Mouse (Mus musculus) adrenal gland, postnatal 10 days (tissue): ENCODE results near the gene Fgfr2. TPM values are rescaled to one million over a fixed set of nuclear protein-coding genes. Genes with fewer than 3 reads are reported as not detected.

Source experiments
- DNase-seq: peaks from one replicate; pipeline ENCODE4 v3.0.0; 2021; ENCODE audit warnings: mixed read lengths
- total RNA-seq, 2 experiments: library from RNA; stranded (reverse); gene quantifications; 2 replicates each; pipeline ENCODE4 v1.2.3; 2021

The Fgfr2 gene
- total RNA-seq, 2 experiments from 2014 or later: 128 to 169 TPM

DNA sequence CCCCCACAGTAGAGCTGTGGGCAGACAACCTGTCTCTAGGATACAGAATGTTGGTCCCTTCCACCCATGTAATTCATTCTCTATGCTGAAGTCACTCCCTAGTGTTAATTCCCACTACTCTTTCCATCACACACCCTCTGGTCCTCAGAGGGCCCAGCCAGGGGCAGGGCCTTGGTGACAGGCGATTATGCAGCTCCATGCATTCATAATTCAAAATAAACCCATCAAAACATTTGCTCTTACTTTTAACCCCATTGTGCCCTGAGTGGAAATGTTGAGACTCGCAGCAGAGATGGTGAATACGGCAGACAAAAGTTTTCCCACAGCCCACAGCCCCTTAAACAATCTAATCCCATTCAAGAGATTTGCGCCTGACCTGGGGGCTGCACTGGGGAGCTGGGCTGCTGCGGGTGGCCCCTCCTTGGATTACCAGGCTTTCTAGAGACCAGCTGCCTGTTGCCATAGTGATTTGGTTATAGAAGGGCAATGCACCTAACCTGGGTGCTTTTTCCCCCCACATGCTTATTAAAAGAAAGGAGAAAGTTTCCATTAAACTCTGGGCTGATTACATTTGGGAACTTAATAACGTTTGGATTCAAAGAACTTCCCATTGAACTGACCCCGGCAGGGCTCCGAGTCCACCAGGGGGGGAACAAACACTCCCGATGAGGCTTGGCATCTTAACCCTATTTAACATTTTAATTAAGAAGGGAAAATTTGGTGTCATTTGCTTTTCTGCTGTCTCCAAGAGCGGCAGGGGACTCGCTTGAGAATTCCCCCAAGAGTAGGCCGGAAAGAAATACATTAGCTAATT lies 2755.7 kb downstream of the Fgfr2 start:
- no peak for DNase-seq

DNA sequence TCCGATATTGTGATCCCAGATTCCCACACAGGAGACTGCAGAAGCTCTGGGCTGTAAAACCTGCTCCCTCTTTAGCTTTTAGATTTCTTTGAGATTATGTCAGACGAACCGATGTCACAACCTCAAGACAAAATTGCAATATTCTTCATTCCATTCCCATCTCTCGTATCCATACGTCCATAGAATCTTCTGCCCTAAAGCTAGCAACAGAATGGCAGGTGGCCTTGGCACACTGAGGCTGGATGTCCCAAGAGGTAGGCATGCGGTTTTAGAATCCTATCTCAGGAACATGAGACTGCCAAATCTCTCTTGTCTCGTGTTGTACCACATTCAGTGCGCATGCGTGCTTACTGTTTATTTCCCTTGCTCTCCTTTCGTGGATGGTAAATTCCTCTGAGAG lies 2757.4 kb downstream of the Fgfr2 start:
- DNase-seq: no peak

DNA sequence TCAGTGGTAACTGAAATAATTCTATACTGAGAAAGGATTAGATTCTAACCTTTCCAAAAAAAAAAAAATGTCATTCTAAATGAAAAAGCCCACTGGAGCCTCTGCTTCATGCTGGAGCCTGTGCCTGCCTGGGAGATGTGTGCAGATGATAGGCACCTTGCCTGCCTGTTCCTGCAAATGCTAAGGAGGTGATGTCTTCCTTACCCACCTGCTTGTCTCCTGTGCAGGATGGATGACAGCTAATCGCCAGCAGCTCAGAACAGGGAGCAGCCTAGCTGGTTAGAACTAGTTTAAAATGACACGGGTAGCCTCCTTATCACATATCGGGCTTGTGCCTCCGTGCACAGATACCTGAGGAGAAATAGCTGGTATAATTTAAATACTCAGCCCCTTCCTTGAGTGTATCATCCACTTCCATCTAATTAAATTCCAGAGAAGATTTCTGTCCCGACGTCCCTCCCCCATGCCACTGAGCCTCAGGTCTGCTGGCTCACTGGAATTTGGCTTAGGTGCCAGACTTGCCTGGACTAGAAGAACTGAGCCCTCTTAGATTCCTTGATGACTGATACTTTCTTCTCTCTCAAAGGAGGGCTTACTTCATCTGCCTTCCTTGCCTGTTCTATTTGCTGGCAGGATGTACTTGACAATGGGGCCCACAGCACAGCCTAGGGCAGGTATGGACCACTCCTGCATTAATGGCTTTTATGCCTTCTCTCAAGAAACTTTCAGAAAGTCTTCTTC lies 2782.6 kb downstream of the Fgfr2 start:
- no peak for DNase-seq

DNA sequence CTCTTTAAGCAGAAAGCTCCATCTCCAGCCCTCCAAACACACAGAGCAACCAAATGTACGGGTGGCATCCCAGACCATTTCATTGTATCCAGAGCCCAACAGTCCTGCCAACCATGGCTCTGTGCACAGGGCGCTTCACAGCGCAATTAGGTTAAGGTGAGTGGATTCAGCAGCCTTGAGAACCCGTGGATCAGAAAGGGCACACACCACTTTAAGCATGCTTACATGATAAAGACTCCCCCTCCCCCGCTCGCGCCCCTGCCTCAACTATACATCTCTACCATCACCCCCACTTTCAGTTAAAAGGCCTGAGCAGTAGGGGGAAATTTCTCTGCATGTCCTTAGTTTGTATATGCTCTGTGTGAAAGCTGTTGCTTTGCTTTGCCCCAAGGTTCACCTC lies 2785.5 kb downstream of the Fgfr2 start:
- DNase-seq: no peak

DNA sequence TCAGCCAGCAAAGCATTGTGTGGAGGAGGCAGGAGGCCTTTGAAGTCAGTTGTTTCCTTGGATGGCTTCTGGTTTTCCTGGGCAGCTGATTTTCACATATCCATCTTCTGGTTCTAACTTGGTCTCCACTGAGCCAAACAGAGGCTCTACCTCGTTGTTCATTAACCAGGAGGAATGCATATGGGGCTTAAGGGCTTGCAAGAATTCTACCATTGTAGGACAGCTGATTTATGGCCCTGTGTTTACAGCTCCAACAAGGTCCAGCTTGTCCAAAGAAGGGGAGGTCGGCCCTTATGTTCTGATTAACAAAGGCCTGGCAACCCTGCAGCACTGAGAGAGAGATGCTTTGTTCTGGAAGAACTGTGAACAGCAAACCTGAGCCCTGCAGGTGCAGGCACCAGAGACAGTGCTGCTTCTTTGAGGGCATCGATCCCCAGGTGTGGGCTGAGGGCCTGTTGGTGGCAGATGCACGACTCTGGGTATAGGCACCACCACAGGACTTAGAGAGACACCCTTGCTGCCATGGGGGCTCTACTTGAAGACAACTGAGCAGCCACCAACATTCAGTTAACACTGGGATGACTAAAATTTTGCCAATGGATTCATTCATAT lies 2787.6 kb downstream of the Fgfr2 start:
- DNase-seq: no peak

GRCm38 (mm10) chr7:130332515-130333220 lies 2790.5 kb downstream of the Fgfr2 start:
- no peak for DNase-seq

DNA sequence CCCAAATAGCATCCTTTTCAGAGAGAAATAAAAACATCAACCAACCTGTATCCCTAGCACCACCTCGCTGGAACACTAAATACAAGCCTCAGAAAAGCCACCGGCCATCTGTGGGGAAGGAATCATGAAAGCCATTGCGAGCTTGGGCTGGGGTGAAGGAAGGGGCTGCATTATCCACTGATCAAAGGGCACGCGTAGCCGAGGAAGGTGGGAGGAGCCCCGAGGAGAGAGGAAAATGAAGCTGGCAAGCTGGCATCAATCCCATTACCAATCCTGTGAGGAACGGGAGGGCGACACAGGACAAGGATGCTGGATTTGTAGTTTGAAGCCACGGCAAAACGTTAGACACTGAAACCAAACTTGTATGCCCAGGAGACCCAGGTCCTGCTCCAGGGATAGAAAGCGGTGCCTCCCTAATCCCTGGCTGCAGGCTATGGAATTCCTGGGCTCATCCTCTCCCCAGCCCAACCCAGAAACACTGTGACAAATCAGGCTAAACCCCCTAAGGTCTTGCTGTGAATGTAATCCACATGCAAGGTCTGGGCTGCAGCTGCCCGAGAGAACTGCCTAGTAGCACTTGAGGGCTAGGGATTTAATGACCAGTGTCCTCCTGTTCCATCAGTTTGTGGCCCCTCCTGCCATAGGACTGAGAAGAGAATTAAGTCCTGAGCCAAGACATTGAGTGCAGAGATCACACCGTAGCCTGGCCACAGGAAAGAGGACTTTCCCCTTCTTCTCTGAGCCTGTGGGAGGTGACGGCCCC lies 2795.4 kb downstream of the Fgfr2 start:
- DNase-seq: peak; percentile 28

DNA sequence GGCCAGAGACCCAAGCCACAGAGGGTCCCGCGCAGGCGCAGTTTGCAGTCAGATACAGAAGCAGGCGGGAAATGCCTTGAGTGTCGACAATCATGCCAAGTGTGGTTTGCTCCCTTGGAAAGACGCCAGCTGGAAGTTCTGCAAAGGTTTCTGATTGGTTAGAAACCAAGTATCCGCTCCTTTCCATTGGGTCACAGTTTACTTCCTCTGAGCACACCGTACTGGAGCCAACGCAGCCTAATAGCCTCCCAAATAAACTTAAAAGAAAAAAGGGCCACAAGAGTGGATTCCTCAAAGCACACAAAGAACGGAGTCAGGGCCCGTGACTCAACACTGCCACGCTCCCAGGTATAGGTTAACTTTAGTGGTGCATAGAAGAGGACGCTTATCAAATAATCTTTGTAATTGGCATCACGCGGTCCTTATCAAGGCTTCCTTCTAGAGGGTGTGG lies 2797.1 kb downstream of the Fgfr2 start:
- peak; percentile 75 for DNase-seq

- peak; percentile 31 for DNase-seq
These were observed 2798.3 kb downstream of the Fgfr2 start for GRCm38 (mm10) chr7:130324716-130325401.

- no peak for DNase-seq
These were observed 2799.4 kb downstream of the Fgfr2 start for GRCm38 (mm10) chr7:130323766-130324165.

DNA sequence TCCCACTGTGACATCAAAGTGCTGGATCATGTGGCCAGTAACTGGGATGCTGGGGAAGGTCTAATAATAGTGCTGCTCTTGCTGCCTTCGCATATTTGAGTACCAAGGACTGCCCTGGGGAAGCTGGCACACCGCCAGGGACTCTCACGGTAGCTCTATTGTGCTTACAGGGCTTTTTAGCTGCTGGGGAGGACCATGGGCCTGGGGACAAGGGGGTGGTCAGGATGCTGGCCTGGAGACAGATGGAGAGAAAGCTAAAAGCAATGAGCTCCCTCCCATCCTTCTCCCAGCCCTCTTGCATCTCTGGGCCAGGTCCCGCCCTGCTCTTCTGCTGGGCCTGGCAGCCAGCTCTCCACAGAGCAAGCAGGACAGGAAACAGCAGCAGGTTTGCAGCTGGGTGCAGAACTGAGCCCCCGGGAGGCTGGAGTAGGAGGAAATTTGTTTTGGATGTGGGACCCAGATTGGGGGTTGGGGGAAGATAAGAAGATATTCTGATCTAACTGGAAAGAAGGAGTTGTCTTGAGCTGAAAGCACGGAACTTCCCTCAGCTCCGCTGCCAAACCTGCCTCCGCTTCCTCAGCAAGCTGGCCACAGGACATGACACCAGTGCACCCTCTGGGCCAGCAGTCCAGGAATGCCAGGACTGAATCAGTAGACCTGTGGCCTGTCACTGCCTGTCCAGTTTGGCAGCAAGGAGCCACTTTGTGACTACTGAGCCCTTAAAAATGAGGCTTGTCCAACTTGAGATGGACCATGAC lies 2803.2 kb downstream of the Fgfr2 start:
- DNase-seq: peak; percentile 78

GRCm38 (mm10) chr7:130316294-130316693 lies 2806.9 kb downstream of the Fgfr2 start:
- no peak for DNase-seq

- DNase-seq: no peak
These were observed 2807.9 kb downstream of the Fgfr2 start for GRCm38 (mm10) chr7:130315221-130315620.

- no peak for DNase-seq
These were observed 2808.5 kb downstream of the Fgfr2 start for GRCm38 (mm10) chr7:130314658-130315057.

DNA sequence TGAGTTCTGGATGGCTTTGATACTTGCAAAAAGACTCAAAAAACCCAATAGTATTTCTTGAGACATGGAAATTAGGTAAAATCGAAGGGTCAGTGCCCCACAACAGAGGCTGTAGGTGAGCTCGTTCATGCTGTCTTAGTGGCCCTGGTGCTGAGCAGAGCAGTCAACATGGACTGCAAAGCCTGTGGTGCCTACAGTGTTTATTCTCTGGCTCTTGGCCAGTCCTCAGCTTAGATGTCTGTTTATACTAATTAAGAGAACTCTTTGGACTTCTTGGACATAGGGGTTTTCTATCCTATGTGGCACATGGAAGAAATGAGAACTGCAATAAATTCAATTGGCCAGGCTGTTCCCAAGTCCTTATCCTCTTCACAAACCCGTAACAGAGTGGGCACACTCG lies 2811.8 kb downstream of the Fgfr2 start:
- no peak for DNase-seq

GRCm38 (mm10) chr7:130309180-130309579 lies 2814.0 kb downstream of the Fgfr2 start:
- DNase-seq: no peak

- no peak for DNase-seq
These were observed 2816.1 kb downstream of the Fgfr2 start for GRCm38 (mm10) chr7:130307036-130307435.

- DNase-seq: no peak
These were observed 2818.5 kb downstream of the Fgfr2 start for GRCm38 (mm10) chr7:130304642-130305041.

GRCm38 (mm10) chr7:130303464-130303863 lies 2819.7 kb downstream of the Fgfr2 start:
- DNase-seq: no peak

GRCm38 (mm10) chr7:130300606-130301005 lies 2822.5 kb downstream of the Fgfr2 start:
- DNase-seq: no peak
